Mouse (Mus musculus) Patski (cell line): ENCODE data around the gene Hoxa7. TPM values are rescaled to one million over a fixed set of nuclear protein-coding genes. Genes with fewer than 3 reads are reported as not detected.
A peak's percentile ranks its signal among the peaks of the same experiment; 100 is the strongest.

Experiments used
- ATAC-seq: fragments of 100-300 bp; one replicate; pipeline ENCODE4 v1.8.0; 2021
- CTCF ChIA-PET: fragments of 350-600 bp; sonication (Branson Sonifier 250); formaldehyde crosslinking; loops from one replicate; lab custom pipeline; 2022; ENCODE audit warnings: inconsistent platforms; lab: Charles Lee
- POLR2A ChIA-PET: fragments of 350-600 bp; sonication (Branson Sonifier 250); formaldehyde crosslinking; loops from one replicate; lab custom pipeline; 2022; ENCODE audit warnings: antibody characterized with exemption, inconsistent platforms; lab: Charles Lee
- DNase-seq: peaks from one replicate; pipeline ENCODE4 v3.0.0-alpha.2; 2011; ENCODE audit warnings: low read depth, low spot score
- H3K27me3 ChIP-seq: fragments of 371-371 bp; one replicate; pipeline ENCODE4 v1.5.1; 2021
- CTCF ChIP-seq: fragments of 100-300 bp; IDR thresholded peaks from one replicate; pipeline ENCODE4 v1.5.1; 2021
- in situ Hi-C: fragments of 300-500 bp; cut with MboI; formaldehyde crosslinking; loops from 3 replicates; pipeline ENCODE4 v1.11.1; 2018; ENCODE audit warnings: low pct_unique_long_range_greater_than_20kb, mixed read lengths
- polyA plus RNA-seq: library from polyadenylated mRNA; unstranded; gene quantifications from one replicate; pipeline ENCODE4 v1.2.3, GENCODE M21; 2021

Gene Hoxa7
- polyA plus RNA-seq, 1 experiment from 2014 or later, result 51.6 TPM

- CTCF ChIA-PET, result interaction anchor here (0.8 to 3.4 kb wide), 4 partner anchors 8 to 210 kb away, joined by 3 to 21 read pairs (median 12); partner anchors contain the start of gene Hoxa7
- ATAC-seq (no peak), DNase-seq (no peak)
- no peaks in the 10 kb centered on the region for H3K27me3 ChIP-seq
- no peak for TF ChIP-seq CTCF
- in situ Hi-C loops, result loop anchor here (25.0 kb wide), 1 partner anchor 500 kb away; no protein-coding TSS in a partner anchor
- POLR2A ChIA-PET, result interaction anchor here (1.4 to 37.4 kb wide), 5 partner anchors 11 to 54 kb away, joined by 4 to 778 read pairs (median 153); partner anchors contain the start of genes 5730596B20Rik, Hoxa1, Hoxa10 and Hoxa11
These were observed 9.0 kb downstream of the Hoxa7 start for GRCm38 (mm10) chr6:52212556-52213118.

GRCm38 (mm10) chr6:52211961-52212360 is 9.7 kb downstream of the Hoxa7 start:
- CTCF ChIA-PET, result interaction anchor here (1.0 to 3.4 kb wide), 7 partner anchors 9 to 34 kb away, joined by 3 to 21 read pairs (median 6); partner anchors contain the start of genes Hoxa10, Hoxa11, Hoxa7 and Hoxa9
- POLR2A ChIA-PET, result interaction anchor here (1.4 to 37.4 kb wide), 6 partner anchors 11 to 207 kb away, joined by 4 to 778 read pairs (median 80); partner anchors contain the start of genes 5730596B20Rik, Hoxa1, Hoxa10 and Hoxa11
- in situ Hi-C loops, result loop anchor here (25.0 kb wide), 1 partner anchor 500 kb away; no protein-coding TSS in a partner anchor

DNA sequence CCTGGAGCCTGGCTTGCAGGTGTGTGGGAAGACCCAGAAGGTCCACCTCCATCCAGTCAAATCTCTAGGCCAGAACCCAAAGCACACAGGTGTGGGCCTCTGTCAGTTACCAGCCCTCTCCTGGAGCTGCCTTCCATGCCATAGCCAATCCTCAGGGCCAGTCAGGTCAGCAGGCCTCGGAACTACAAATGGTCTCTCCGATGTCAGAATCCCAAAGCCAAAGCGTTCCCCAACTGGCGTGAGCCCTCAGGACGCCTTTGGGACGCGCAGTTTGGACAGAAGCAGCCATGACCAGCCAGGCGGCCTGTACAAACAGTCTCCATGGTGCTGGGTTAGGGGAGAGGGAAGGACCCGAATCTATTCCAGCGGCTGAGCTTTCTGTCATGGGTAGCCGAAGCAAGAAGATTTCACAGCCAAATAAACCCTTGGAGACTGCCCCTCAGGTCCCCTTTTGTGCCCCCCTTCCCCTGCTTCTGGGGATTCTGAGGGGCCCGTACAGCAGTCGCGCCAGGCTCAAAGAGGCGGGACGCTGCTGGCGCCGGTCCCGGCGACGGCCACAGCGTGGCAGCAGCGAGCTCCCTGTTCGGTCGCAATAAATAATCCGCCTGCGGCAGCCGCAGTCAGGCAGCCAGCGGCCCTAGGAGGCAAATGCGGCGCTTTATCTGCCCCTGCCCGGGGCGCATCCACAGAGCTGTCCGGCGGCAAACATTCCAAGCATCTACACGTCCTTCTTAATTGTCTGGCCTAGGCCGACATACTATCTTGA is 10.3 kb downstream of the Hoxa7 start:
- CTCF ChIA-PET, result interaction anchor here (0.8 to 3.4 kb wide), 13 partner anchors 9 to 209 kb away, joined by 3 to 21 read pairs (median 4); partner anchors contain the start of genes 5730596B20Rik, Hoxa10, Hoxa11 and Hoxa7
- no peak for TF ChIP-seq CTCF
- ATAC-seq (peak; percentile 19), DNase-seq (no peak)
- H3K27me3 ChIP-seq, result no peaks in the 10 kb centered on the region
- in situ Hi-C loops, result loop anchor here (25.0 kb wide), 1 partner anchor 499 kb away; no protein-coding TSS in a partner anchor
- POLR2A ChIA-PET, result interaction anchor here (0.5 to 37.4 kb wide), 7 partner anchors 12 to 275 kb away, joined by 3 to 778 read pairs (median 6); partner anchors contain the start of genes 5730596B20Rik, Hoxa1, Hoxa10 and Hoxa11

More at GRCm38 (mm10) chr6:52211961-52212360, 9.7 kb downstream of the Hoxa7 start:
- TF ChIP-seq CTCF, result no peak
- ATAC-seq, result no peak
- H3K27me3 ChIP-seq, result no peaks in the 10 kb centered on the region
- no peak for DNase-seq

- ChIA-PET POLR2A (interaction anchor here (0.6 to 37.4 kb wide), 5 partner anchors 14 to 274 kb away, joined by 3 to 778 read pairs (median 153); partner anchors contain the start of genes 5730596B20Rik, Hoxa10, Hoxa11 and Hoxa7), CTCF (interaction anchor here (1.2 to 3.4 kb wide), 6 partner anchors 11 to 32 kb away, joined by 3 to 21 read pairs (median 4); partner anchors contain the start of genes 5730596B20Rik, Hoxa10 and Hoxa7)
- no peaks in the 10 kb centered on the region for H3K27me3 ChIP-seq
- no peak for TF ChIP-seq CTCF
- ATAC-seq (no peak), DNase-seq (no peak)
- in situ Hi-C loops, result loop anchor here (5.0 to 25.0 kb wide), 3 partner anchors 202 to 497 kb away; no protein-coding TSS in a partner anchor
These were observed 12.0 kb downstream of the Hoxa7 start for GRCm38 (mm10) chr6:52209685-52210046.

- H3K27me3 ChIP-seq, result no peaks in the 10 kb centered on the region
- POLR2A ChIA-PET, result interaction anchor here (0.6 to 37.4 kb wide), 5 partner anchors 14 to 274 kb away, joined by 3 to 778 read pairs (median 153); partner anchors contain the start of genes 5730596B20Rik, Hoxa10, Hoxa11 and Hoxa7
- ATAC-seq, result no peak
- no peak for TF ChIP-seq CTCF
- in situ Hi-C loops, result loop anchor here (5.0 to 25.0 kb wide), 3 partner anchors 202 to 497 kb away; no protein-coding TSS in a partner anchor
- CTCF ChIA-PET, result interaction anchor here (1.5 to 3.4 kb wide), 3 partner anchors 12 to 31 kb away, joined by 3 to 21 read pairs (median 5); partner anchors contain the start of genes 5730596B20Rik and Hoxa7
- no peak for DNase-seq
These were observed 12.6 kb downstream of the Hoxa7 start for GRCm38 (mm10) chr6:52208868-52209684.

DNA sequence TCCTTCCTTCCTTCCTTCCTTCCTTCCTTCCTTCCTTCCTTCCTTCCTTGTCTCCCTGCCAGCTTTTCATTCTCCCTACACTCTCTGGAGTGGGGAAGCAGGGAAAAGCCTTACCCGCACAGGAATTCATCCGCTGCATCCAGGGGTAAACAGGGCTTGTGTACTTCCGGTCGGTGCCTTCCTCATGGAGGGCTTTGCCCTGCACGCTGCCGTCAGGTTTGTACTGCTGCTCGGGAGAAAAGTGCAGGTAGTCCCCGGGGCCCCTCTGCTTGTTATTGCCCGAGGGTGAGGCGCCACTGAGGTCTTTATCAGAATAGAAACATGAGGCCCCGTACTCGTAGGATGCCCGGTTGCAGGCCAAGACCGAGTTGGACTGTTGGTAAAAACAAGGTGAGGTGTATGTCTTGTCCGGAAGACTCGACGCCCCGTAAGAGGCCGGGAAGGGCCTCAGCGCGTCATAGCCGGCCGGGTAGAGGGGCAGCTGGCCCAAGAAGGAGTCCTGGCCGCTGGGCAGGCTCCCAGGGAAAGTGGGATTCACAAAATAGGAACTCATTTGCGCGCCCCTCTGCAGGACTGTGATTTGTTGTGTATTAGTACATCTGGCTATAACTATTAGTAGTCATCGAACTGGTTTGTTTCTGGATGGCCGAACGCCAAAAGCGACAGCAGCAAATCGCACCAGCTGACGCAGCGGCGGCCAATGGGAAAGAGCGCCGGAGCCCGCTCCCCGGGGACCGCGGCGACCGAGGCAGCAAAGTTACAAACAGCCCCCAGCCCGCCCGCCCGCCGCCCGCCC is 13.4 kb downstream of the Hoxa7 start, which contains the start of gene Hoxa6:
Gene Hoxa6 (minus strand): TSS at position 651 of the 796 bp plus-strand sequence.
- in situ Hi-C loops, result loop anchor here (5.0 to 25.0 kb wide), 3 partner anchors 201 to 496 kb away; no protein-coding TSS in a partner anchor
- no peaks in the 10 kb centered on the region for H3K27me3 ChIP-seq
- POLR2A ChIA-PET, result interaction anchor here (1.0 to 37.4 kb wide), 4 partner anchors 15 to 50 kb away, joined by 3 to 778 read pairs (median 266); partner anchors contain the start of genes 5730596B20Rik, Hoxa10, Hoxa11 and Hoxa7
- DNase-seq (no peak), ATAC-seq (no peak)
- no peak for TF ChIP-seq CTCF
- CTCF ChIA-PET, result no interaction called here

GRCm38 (mm10) chr6:52207684-52207976 is 14.0 kb downstream of the Hoxa7 start:
- in situ Hi-C loops, result loop anchor here (5.0 to 25.0 kb wide), 3 partner anchors 200 to 495 kb away; no protein-coding TSS in a partner anchor
- ChIA-PET POLR2A (interaction anchor here (11.3 to 37.4 kb wide), 2 partner anchors 16 to 30 kb away, joined by 153 to 378 read pairs; partner anchors contain the start of genes 5730596B20Rik and Hoxa7), CTCF (no interaction called here)
- no peak for TF ChIP-seq CTCF
- no peak for ATAC-seq
- DNase-seq, result no peak
- H3K27me3 ChIP-seq, result no peaks in the 10 kb centered on the region
